Mouse (Mus musculus): ENCODE data around the gene Lrpprc. TPM values are rescaled to one million over a fixed set of nuclear protein-coding genes. Genes with fewer than 3 reads are reported as not detected.

Lrpprc gene
- polyA plus RNA-seq, 1 experiment, result 4.7 TPM

DNA sequence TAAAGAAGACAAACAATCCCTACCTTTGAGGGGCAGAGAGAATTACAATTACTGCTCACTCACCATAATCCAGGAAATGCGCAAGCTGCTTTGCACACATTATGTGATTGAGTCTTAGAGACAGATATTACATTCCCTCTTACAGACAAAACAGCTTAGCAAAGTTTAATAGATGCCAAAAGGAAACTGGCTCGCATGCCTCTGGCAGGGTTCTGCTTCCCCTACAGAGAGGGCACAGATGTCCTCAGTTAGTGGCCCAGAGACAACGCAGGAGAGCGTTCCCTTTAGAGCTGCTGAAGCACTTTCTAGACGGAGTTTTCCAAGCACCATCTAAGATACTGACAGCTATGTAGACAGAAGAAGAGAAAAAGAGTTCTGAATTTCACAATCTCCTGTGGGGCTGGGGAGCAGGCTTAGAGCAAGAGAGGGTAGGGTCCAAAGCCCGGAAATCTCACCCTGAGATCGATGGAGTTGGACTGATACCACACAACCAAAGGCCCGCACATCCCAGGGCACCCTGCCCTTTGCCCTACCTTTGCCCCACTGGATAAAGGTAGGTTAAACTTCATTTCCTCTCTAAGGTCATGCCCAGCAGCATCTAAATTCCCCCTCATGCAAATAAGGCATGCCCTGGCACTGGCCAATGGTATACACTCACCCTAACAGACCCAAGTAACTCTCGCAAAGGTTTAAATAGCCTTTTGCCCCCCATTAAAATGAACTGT, 52.4 kb downstream of the Lrpprc start:
- TF ChIP-seq POLR2A (IDR thresholded peaks at IDR 0.05; ENCODE audit: low read depth, low read length) (no peak), CTCF (IDR thresholded peaks at IDR 0.05; ENCODE audit: extremely low read depth, insufficient read length, insufficient replicate concordance, low read depth, low read length) (no peak)
- Histone ChIP-seq H3K27me3 (ENCODE audit: control insufficient read depth, insufficient read depth, low read length) (no peaks in the 10 kb centered on the region), H3K27ac (ENCODE audit: insufficient read depth, low read depth, low read length) (peak overlapping the region; percentile 24; the same call in 1 of the 2 replicates), H3K4me3 (ENCODE audit: low read depth, low read length) (no peak overlapping the region), H3K4me1 (ENCODE audit: control insufficient read depth, insufficient read depth, insufficient read length, low read length) (peaks cover 5% of the 10 kb centered on the region; the same call in 1 of the 2 replicates), H3K36me3 (ENCODE audit: control insufficient read depth, insufficient read depth, low read length) (peaks cover 14% of the 10 kb centered on the region)
- 73% methylated on average over 9 of the region's 9 CpGs for WGBS

DNA sequence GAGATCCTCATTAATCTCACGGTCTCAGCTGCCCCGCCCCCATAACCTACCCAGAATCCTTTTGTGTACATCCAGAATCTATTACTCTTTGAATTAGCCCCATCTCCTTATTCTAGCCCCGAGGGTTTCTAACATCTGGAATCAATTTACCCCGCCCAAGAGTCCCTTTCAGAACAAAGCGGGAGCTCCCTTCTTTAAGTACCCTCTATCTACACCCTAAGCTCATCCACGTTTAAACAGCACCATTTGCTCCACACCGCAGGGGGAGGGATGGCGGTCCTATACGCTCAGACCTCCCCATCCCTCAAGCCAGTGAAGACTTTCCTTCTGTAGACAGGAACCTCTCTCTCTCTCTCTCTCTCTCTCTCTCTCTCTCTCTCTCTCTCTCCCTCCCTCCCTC, 53.9 kb downstream of the Lrpprc start:
- H3K4me3 ChIP-seq (ENCODE audit: low read depth, low read length), result no peak overlapping the region
- peaks cover 16% of the 10 kb centered on the region for H3K36me3 ChIP-seq (ENCODE audit: control insufficient read depth, insufficient read depth, low read length)
- WGBS, result 80% methylated on average over 9 of the region's 9 CpGs
- no peaks in the 10 kb centered on the region for H3K27me3 ChIP-seq (ENCODE audit: control insufficient read depth, insufficient read depth, low read length)
- no peak overlapping the region for H3K27ac ChIP-seq (ENCODE audit: insufficient read depth, low read depth, low read length)
- TF ChIP-seq POLR2A (IDR thresholded peaks at IDR 0.05; ENCODE audit: low read depth, low read length) (no peak), CTCF (IDR thresholded peaks at IDR 0.05; ENCODE audit: extremely low read depth, insufficient read length, insufficient replicate concordance, low read depth, low read length) (no peak)
- H3K4me1 ChIP-seq (ENCODE audit: control insufficient read depth, insufficient read depth, insufficient read length, low read length), result peaks cover 5% of the 10 kb centered on the region; the same call in 1 of the 2 replicates

- Histone ChIP-seq H3K4me1 (ENCODE audit: control insufficient read depth, insufficient read depth, insufficient read length, low read length) (no peaks in the 10 kb centered on the region), H3K27ac (ENCODE audit: insufficient read depth, low read depth, low read length) (no peak overlapping the region), H3K4me3 (ENCODE audit: low read depth, low read length) (no peak overlapping the region), H3K36me3 (ENCODE audit: control insufficient read depth, insufficient read depth, low read length) (peaks cover 26% of the 10 kb centered on the region), H3K27me3 (ENCODE audit: control insufficient read depth, insufficient read depth, low read length) (no peaks in the 10 kb centered on the region)
- 81% methylated on average over 8 of the region's 8 CpGs for WGBS
- TF ChIP-seq POLR2A (IDR thresholded peaks at IDR 0.05; ENCODE audit: low read depth, low read length) (no peak), CTCF (IDR thresholded peaks at IDR 0.05; ENCODE audit: extremely low read depth, insufficient read length, insufficient replicate concordance, low read depth, low read length) (no peak)
These were observed 58.0 kb downstream of the Lrpprc start for GRCm38 (mm10) chr17:84732612-84733011.

DNA sequence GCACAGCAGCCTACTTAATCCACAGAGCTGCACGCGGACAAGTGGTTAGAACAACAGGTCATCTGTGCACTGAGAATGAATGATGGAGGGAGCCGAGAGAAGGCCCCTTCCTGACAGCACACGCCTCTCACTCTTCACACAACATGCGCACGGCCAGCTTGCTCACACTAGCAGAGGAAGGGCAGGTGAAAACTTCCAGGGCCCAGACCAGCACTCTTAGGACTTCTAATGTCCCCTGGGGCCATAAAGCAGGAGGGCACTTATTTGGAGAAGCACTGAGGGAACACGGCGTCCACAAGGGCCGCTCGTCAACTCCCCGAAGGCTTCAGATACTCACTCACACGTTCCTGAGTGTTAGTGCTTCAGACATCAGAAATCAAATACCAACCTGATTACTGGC, 59.2 kb downstream of the Lrpprc start:
- WGBS, result 93% methylated on average over 12 of the region's 12 CpGs
- Histone ChIP-seq H3K27ac (ENCODE audit: insufficient read depth, low read depth, low read length) (no peak overlapping the region), H3K4me1 (ENCODE audit: control insufficient read depth, insufficient read depth, insufficient read length, low read length) (no peaks in the 10 kb centered on the region), H3K36me3 (ENCODE audit: control insufficient read depth, insufficient read depth, low read length) (peaks cover 32% of the 10 kb centered on the region), H3K4me3 (ENCODE audit: low read depth, low read length) (no peak overlapping the region), H3K27me3 (ENCODE audit: control insufficient read depth, insufficient read depth, low read length) (no peaks in the 10 kb centered on the region)
- no peak for TF ChIP-seq CTCF (IDR thresholded peaks at IDR 0.05; ENCODE audit: extremely low read depth, insufficient read length, insufficient replicate concordance, low read depth, low read length)
- TF ChIP-seq POLR2A (IDR thresholded peaks at IDR 0.05; ENCODE audit: low read depth, low read length), result no peak

GRCm38 (mm10) chr17:84729140-84729539, 61.4 kb downstream of the Lrpprc start:
- Histone ChIP-seq H3K4me3 (ENCODE audit: low read depth, low read length) (no peak overlapping the region), H3K4me1 (ENCODE audit: control insufficient read depth, insufficient read depth, insufficient read length, low read length) (no peaks in the 10 kb centered on the region), H3K27ac (ENCODE audit: insufficient read depth, low read depth, low read length) (no peak overlapping the region), H3K36me3 (ENCODE audit: control insufficient read depth, insufficient read depth, low read length) (peaks cover 42% of the 10 kb centered on the region), H3K27me3 (ENCODE audit: control insufficient read depth, insufficient read depth, low read length) (no peaks in the 10 kb centered on the region)
- 93% methylated on average over 5 of the region's 5 CpGs for WGBS
- TF ChIP-seq CTCF (IDR thresholded peaks at IDR 0.05; ENCODE audit: extremely low read depth, insufficient read length, insufficient replicate concordance, low read depth, low read length) (no peak), POLR2A (IDR thresholded peaks at IDR 0.05; ENCODE audit: low read depth, low read length) (no peak)

GRCm38 (mm10) chr17:84728201-84728911, 62.2 kb downstream of the Lrpprc start:
- Histone ChIP-seq H3K4me3 (ENCODE audit: low read depth, low read length) (no peak overlapping the region), H3K27me3 (ENCODE audit: control insufficient read depth, insufficient read depth, low read length) (no peaks in the 10 kb centered on the region), H3K4me1 (ENCODE audit: control insufficient read depth, insufficient read depth, insufficient read length, low read length) (no peaks in the 10 kb centered on the region), H3K27ac (ENCODE audit: insufficient read depth, low read depth, low read length) (no peak overlapping the region), H3K36me3 (ENCODE audit: control insufficient read depth, insufficient read depth, low read length) (peaks cover 45% of the 10 kb centered on the region)
- no peak for TF ChIP-seq CTCF (IDR thresholded peaks at IDR 0.05; ENCODE audit: extremely low read depth, insufficient read length, insufficient replicate concordance, low read depth, low read length)
- TF ChIP-seq POLR2A (IDR thresholded peaks at IDR 0.05; ENCODE audit: low read depth, low read length), result no peak
- WGBS, result 67% methylated on average over 1 of the region's 1 CpGs

DNA sequence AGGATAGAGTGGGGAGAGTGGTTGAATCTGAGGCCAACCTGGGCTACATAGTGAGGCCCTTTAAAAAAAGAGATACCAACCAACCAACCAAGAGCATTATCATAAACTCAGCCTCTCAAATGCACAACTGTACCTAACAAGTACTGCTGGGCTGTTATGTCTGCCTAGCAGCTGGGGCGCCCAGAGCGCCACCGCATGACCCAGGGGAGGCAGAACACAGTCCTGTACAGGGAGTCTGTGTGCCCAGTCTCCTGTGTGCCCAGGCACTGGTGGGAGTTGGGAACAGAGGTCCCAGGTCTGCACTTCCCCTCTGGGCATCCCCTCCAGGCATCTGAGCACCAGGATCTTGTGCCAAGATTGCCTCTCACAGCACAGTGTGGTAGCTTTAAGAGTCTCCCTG, 65.4 kb downstream of the Lrpprc start:
- H3K36me3 ChIP-seq (ENCODE audit: control insufficient read depth, insufficient read depth, low read length), result peaks cover 48% of the 10 kb centered on the region
- TF ChIP-seq POLR2A (IDR thresholded peaks at IDR 0.05; ENCODE audit: low read depth, low read length) (no peak), CTCF (IDR thresholded peaks at IDR 0.05; ENCODE audit: extremely low read depth, insufficient read length, insufficient replicate concordance, low read depth, low read length) (no peak)
- 100% methylated on average over 3 of the region's 3 CpGs for WGBS

More for the DNA sequence above, 65.4 kb downstream of the Lrpprc start:
- Histone ChIP-seq H3K4me1 (ENCODE audit: control insufficient read depth, insufficient read depth, insufficient read length, low read length) (no peaks in the 10 kb centered on the region), H3K27me3 (ENCODE audit: control insufficient read depth, insufficient read depth, low read length) (no peaks in the 10 kb centered on the region), H3K4me3 (ENCODE audit: low read depth, low read length) (no peak overlapping the region), H3K27ac (ENCODE audit: insufficient read depth, low read depth, low read length) (no peak overlapping the region)

Data from small intestine, adult 2 months (tissue).